Mouse (Mus musculus) erythroblast, embryonic 14.5 days (primary cell): ENCODE measurements around the gene Limch1.

Source experiments
- GATA1 ChIP-seq: IDR thresholded peaks from 2 replicates; pipeline ENCODE4 v1.6.1; 2012; ENCODE audit warnings: low read length, inconsistent platforms, mixed read lengths
- TAL1 ChIP-seq: IDR thresholded peaks from 3 replicates; pipeline ENCODE4 v1.6.1; 2012; ENCODE audit warnings: low read length, inconsistent platforms, mixed read lengths

GRCm38 (mm10) chr5:66797326-66797725 lies 51.7 kb downstream of the Limch1 start:
- TF ChIP-seq TAL1 (no peak), GATA1 (no peak)
